Mouse (Mus musculus) adipocyte (in vitro differentiated cells): Measurements from ENCODE around the gene Cabp4.

Source experiments
- DNase-seq: peaks from one replicate; pipeline ENCODE4 v3.0.0-alpha.2; 2016; ENCODE audit warnings: low spot score

Cabp4 gene

DNA sequence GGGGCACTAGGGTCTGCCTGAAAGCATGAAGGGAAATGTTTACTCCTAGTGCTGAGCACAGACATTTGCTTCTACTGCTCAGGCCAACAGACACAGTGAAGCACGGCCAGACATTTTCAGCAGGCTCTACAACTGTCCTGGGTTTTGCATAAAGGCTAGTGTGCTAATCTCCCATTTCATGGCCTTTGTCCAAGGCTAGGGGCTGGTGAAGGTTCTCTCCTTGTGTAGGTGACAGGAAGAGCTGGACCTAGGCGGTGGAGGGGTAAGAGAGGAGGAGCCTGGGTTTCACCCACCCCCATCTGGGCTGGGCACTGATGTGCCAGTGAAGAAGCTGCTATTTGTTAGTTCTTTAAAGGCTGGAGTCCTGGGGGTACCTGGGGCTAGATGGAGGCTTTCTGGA, 20.9 kb upstream of the Cabp4 start:
- DNase-seq: no peak

DNA sequence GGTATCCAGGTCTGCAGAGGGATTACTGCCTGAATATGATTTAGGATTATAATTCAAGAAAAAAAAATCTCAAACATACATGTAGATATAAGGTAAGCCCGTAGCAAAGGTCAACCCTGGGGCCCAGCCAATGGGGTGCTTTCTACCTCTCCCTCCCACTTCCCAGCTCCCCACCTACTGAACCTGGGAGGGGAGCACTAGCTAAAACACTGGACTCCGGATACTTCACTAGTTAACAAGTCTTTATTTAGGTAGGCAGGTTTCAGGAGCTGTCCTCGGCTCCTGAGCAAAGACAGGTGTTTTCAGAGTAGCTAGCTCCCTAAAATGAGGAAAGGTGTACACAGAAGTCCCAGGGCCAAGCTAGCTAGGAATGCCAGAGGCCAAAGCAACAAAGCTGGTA, 20.3 kb upstream of the Cabp4 start:
- DNase-seq: no peak

DNA sequence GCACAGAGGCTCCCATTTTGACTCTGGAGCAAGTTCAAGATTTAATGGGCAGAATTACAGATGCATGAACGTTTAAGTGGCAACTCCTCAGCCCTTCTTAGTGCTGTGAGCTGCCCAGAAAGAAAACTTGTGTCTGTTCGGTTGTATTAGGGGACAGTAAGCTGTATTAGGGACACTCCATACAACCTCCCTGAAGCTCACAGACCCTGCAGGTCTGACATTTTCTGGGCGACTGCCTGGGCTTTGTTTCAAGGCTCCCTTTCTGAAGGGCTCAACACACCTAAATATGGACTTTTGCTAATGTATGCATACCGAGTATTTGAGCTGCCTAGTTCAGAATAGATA, 19.7 kb upstream of the Cabp4 start:
- no peak for DNase-seq

DNA sequence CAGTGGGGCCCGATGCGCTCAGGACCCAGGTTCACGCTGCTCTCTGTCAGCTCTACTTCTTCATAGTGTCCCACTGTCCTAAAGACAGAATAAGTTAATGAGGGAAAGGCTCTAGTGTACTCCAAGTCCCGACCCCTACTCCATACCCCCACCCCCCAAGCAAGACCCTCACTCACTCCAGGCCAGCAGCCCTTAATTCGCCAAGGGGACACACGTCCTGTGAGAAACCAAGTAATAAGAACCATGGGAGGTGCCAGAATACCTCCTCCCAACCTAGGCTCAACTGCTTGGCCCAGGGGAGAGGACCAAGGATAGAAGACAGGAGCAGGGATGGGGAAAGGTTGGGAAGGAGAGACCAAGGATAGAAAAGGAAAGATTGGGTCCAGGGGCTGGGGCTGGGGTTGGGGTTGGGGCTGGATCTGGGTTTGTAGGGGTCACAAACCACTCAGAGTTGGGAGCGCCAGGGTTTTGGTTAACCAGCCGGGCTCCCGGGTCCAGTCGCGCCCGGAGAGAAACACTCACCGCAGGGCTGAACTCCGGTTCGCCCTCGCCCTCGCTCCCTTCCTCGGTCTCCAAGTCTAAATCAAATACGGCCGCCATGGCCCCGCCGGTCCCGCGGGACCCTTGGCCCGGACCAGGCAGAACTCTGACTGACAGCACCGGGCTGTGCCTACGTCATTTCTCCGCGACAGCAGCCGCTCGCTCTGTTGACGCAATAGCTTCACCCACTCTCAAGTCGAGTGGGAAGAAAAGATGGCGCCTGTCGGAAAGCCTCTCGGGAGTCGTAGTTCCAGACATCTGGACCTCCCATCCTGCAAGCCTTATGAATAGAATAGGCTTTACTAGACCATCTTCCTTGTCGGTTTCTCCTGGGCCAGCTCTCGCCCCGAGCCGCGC, 19.1 kb upstream of the Cabp4 start, which contains the start of gene Rps6kb2:
TSS of gene Rps6kb2 (minus strand) at position 709 of the 897 bp plus-strand sequence.
- peak; percentile 98 for DNase-seq

GRCm38 (mm10) chr19:4159049-4159448, 15.2 kb upstream of the Cabp4 start:
- DNase-seq: no peak

DNA sequence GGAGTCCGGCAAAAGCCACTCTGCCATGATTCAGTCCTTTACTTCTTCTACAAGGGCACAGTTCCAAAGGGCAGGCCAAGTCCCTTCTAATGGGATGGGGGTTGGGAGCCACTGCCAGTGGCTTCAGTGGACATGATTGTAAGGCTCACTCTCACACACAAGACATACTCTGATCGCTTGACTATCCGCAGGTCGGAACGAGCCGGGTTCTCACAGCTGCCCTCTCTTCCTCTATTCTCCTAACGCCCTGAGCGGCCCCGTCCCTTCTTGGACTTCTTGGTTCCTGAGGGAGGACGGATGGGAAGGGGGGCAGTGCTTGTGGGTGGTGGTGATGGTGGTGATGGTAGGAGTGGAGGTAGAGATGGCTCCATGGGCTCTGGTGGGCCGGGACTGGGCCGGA, 12.9 kb upstream of the Cabp4 start:
- DNase-seq: no peak

DNA sequence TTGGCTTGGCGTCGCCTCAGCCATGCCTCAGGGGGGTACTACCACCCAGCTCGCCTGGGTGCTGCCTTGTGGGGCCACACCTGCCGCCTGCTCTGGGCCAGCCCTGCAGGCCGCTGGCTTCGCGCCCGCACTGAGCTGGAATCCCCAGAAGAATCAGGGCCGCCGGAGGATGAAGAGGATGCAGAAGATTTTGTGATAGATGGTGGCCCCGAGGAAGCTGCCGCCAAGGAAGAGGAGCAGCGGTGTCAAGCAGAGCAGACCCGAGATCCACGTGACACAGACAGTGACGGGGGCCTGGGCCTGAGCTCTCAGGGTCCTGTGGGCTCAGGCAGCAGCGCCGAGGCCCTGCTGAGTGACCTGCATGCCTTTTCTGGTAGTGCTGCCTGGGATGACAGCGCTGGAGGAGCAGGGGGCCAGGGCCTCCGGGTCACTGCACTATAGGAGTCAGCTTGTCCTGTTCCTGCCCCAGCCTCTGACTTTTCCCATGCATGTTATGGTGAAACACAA, 12.3 kb upstream of the Cabp4 start:
- DNase-seq: no peak

DNA sequence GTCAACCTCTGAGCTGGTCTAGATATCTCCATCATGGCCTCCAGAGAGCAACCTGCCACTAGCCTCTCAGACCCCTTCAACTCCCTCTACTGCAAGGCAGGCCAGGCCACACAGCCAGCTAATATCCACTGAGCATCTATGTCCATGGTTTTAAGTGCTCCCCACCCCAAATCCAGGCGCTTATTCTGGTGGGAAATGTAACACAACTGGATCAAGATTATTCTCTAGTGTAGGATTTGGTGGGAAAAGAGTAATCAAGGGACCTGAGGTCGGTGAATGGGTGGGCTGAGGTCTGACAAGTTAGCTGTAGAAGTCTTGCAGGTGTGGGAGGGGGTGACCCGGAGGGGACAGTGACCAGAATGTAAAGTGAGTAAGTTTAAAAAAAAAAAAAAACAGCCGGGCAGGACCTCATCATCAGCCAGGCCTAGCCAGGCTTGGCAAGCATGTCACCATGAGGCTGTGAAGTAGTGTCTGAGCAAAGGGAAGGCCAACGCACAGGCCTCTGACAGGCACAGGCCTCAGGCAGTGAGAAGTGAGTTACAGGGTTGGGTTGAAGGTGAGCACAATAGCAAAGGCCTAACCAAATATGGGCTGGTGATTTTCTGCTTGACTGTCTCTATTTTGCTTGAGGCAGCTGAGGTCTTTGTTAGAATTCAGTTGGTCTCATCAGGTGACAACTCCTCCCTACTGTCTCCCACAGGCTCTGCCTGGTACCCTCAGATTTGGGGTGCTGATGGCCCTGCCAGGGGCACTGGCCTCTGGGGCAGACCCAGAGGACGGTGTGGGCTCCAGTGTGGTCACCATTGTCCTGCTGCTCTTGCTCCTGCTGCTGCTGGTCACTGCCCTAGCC, 11.6 kb upstream of the Cabp4 start:
- DNase-seq: peak; percentile 57

DNA sequence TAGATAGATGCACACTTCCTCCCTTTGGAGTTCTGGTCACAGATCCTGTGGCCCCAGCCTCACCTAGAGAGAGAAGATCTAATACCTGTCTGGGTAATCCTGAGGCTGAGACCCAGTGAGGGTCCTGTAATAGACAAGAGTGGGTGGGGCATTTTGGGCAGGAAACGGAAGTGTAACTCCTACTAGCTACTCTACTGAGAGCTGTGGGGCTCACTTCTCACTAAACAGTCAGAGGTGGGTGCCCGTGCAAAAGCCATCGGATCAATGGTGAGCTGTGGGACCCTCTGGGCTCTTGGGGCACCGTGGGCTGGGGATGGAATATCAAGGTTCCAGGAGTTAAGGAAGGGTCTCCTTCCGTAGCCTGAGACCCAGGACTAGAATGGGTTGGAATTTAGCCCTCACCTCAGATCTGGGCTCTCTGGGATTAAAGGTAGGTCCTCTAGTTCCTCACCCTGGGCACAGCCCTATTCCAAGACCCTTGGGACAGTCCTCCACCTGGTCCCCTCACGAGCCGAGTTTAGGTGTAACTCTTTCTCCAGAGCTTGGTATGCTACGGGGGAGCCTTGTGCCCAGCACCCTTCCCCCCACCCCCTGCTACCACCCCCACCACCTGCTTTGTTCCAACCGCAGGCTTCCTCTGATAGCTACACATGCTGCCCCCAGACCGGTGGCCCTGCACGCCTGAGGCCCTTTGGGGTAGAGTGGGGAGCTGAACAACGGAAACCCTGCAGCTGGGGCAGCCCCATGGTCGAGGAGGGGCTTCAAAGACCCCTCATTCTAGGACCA, 10.8 kb upstream of the Cabp4 start:
- DNase-seq: no peak

- no peak for DNase-seq
Observed at GRCm38 (mm10) chr19:4153232-4153654, 9.4 kb upstream of the Cabp4 start, which contains the start of gene Ptprcap. Gene Ptprcap (plus strand): TSS chr19:4153604.

- DNase-seq: no peak
Observed at GRCm38 (mm10) chr19:4152445-4153231, 8.8 kb upstream of the Cabp4 start.

GRCm38 (mm10) chr19:4151898-4152297, 8.1 kb upstream of the Cabp4 start:
- DNase-seq: no peak

- no peak for DNase-seq
Observed at GRCm38 (mm10) chr19:4151488-4151860, 7.6 kb upstream of the Cabp4 start.

GRCm38 (mm10) chr19:4150567-4151487, 7.0 kb upstream of the Cabp4 start:
- DNase-seq: no peak

DNA sequence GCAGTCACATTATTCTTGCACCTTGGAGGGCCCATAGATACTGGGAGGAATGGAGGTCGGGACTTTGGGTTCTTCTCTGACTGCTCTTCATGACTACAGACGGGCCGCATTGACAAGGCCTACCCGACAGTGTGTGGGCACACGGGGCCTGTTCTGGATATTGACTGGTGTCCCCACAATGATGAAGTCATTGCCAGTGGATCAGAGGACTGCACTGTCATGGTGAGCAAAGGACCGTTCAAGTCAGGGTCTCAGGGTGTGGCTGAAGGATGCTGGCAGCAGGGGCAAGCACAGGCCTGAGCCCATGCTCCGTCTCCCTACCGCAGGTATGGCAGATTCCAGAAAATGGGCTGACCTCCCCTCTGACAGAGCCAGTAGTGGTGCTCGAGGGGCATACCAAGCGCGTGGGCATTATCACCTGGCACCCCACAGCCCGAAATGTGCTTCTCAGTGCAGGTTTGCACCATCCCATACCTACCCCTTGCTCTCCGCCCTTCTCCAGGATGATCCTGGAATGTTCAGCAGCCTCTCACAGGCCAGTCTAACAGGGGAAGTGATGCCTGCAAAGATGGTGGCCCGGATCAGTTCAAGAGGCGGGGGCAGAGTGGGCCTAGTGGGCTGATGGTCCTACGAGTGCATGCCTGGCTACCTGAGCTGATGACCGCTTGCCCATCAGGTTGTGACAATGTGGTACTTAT, 6.1 kb upstream of the Cabp4 start:
- DNase-seq: no peak

- no peak for DNase-seq
Observed at GRCm38 (mm10) chr19:4149283-4149682, 5.5 kb upstream of the Cabp4 start.

- no peak for DNase-seq
Observed at GRCm38 (mm10) chr19:4148819-4149218, 5.0 kb upstream of the Cabp4 start.

GRCm38 (mm10) chr19:4148491-4148806, 4.6 kb upstream of the Cabp4 start, which contains the start of gene Coro1b:
Gene Coro1b (plus strand): TSS chr19:4148619.
- DNase-seq: peak; percentile 97

GRCm38 (mm10) chr19:4147782-4148490, 4.1 kb upstream of the Cabp4 start:
- peak; percentile 42 for DNase-seq
